28 mouse cellular contexts compared by ENCODE assay signal in genomic region chr5:100383782-100384510, GRCm38 (mm10).
"Had no signal": no experiment of that assay in that cellular context is flagged by ENCODE, and none has a peak within 500 bp of the region (broad histone marks: within the 10 kb centered on the region; RNA-seq: fewer than 3 reads in every experiment).

No protein-coding gene starts in this region.

- H3K9me3 ChIP-seq: embryonic facial prominence, embryonic 10.5 days; embryonic facial prominence, embryonic 12.5 days; embryonic facial prominence, embryonic 13.5 days; embryonic facial prominence, embryonic 15.5 days; forebrain, embryonic 10.5 days; forebrain, embryonic 12.5 days; forebrain, embryonic 13.5 days; forebrain, embryonic 15.5 days had no signal

- H3K4me3 ChIP-seq: embryonic facial prominence, embryonic 10.5 days; embryonic facial prominence, embryonic 12.5 days; embryonic facial prominence, embryonic 13.5 days; embryonic facial prominence, embryonic 15.5 days; erythroblast, embryonic 14.5 days; forebrain, embryonic 10.5 days; forebrain, embryonic 12.5 days; forebrain, embryonic 13.5 days; forebrain, embryonic 15.5 days; gastrocnemius, adult 2 months had no signal

- H3K4me2 ChIP-seq: embryonic facial prominence, embryonic 12.5 days; embryonic facial prominence, embryonic 13.5 days; embryonic facial prominence, embryonic 15.5 days; forebrain, embryonic 12.5 days; forebrain, embryonic 13.5 days; forebrain, embryonic 15.5 days had no signal

- H3K9ac ChIP-seq: embryonic facial prominence, embryonic 12.5 days; embryonic facial prominence, embryonic 13.5 days; embryonic facial prominence, embryonic 15.5 days; forebrain, embryonic 12.5 days; forebrain, embryonic 13.5 days; forebrain, embryonic 15.5 days; forebrain, postnatal 0 days had no signal

- H3K27ac ChIP-seq: embryonic facial prominence, embryonic 10.5 days; embryonic facial prominence, embryonic 12.5 days; embryonic facial prominence, embryonic 13.5 days; embryonic facial prominence, embryonic 15.5 days; forebrain, embryonic 10.5 days; forebrain, embryonic 12.5 days; forebrain, embryonic 13.5 days; forebrain, embryonic 15.5 days; gastrocnemius, adult 2 months had no signal

- H3K4me1 ChIP-seq: embryonic facial prominence, embryonic 10.5 days; embryonic facial prominence, embryonic 12.5 days; embryonic facial prominence, embryonic 13.5 days; embryonic facial prominence, embryonic 15.5 days; forebrain, embryonic 10.5 days; forebrain, embryonic 12.5 days; forebrain, embryonic 13.5 days; forebrain, embryonic 15.5 days had no signal

- ATAC-seq: forebrain, embryonic 13.5 days; forebrain, embryonic 14.5 days; forebrain, embryonic 15.5 days; forebrain, embryonic 16.5 days; forebrain, postnatal 0 days had no signal

- DNase-seq: cerebellum, adult 18-20 months; cerebellum, adult 2 months; cerebellum, adult 8-10 months; cerebellum, adult 9-10 months; cerebellum, adult 9-11 months; cerebellum, postnatal 10 days; cerebellum, postnatal 14 days; cerebellum, postnatal 25 days; cerebellum, postnatal 36 days; embryo, embryonic 11 days; forebrain, postnatal 0 days; gastrocnemius, adult 2 months; gastrocnemius, postnatal 10 days; gastrocnemius, postnatal 14 days; gastrocnemius, postnatal 25 days; gastrocnemius, postnatal 36 days; heart, adult 11 months had no signal

- H3K27me3 ChIP-seq: embryonic facial prominence, embryonic 12.5 days; embryonic facial prominence, embryonic 13.5 days; embryonic facial prominence, embryonic 15.5 days; forebrain, embryonic 12.5 days; forebrain, embryonic 13.5 days; forebrain, embryonic 15.5 days had no signal
